8 mouse cellular contexts compared by ENCODE assay signal in genomic region chr7:137312933-137313182, GRCm38 (mm10). TPM values are rescaled to one million over a fixed set of nuclear protein-coding genes. Genes with fewer than 3 reads are reported as not detected.
A peak's percentile ranks its signal among the peaks of the same experiment; 100 is the strongest.
DNase-seq lines count a peak whose midpoint lies in the region; ATAC-seq and TF ChIP-seq lines count a peak whose summit lies in the region.

No protein-coding gene starts in this region.

- H3K4me2 ChIP-seq in liver, embryonic 11.5 days = peak overlapping the region; percentile 88

- H3K9ac ChIP-seq in liver, embryonic 11.5 days (ENCODE audit: low read depth, low read length) = no peak overlapping the region

- H3K4me1 ChIP-seq in heart, embryonic 10.5 days = peaks cover 53% of the 10 kb centered on the region
- peaks cover 31% of the 10 kb centered on the region for H3K4me1 ChIP-seq in testis, adult 2 months (ENCODE audit: control insufficient read depth, insufficient read depth, low read length)
- peaks cover 18% of the 10 kb centered on the region for H3K4me1 ChIP-seq in liver, embryonic 11.5 days (replicated peaks; ENCODE audit: control insufficient read depth, insufficient read depth, low read length)

- ATAC-seq in liver, embryonic 11.5 days (replicated peaks; ENCODE audit: low FRiP score) = no peak

- no peak for DNase-seq in heart, embryonic 10.5 days (ENCODE audit: low spot score)
- no peak for DNase-seq in heart, postnatal 36 days
- DNase-seq in testis, postnatal 10 days (ENCODE audit: low spot score) = no peak
- DNase-seq in liver, embryonic 11.5 days (ENCODE audit: low spot score) = no peak
- no peak for DNase-seq in urinary bladder, postnatal 4 days (ENCODE audit: low spot score in 2 of 2)
- no peak for DNase-seq in adrenal gland, postnatal 14 days
- no peak for DNase-seq in layer of hippocampus, adult 8-10 months (ENCODE audit: low spot score in 2 of 2)

- no peaks in the 10 kb centered on the region for H3K36me3 ChIP-seq in heart, embryonic 10.5 days
- H3K36me3 ChIP-seq in testis, adult 2 months (ENCODE audit: control insufficient read depth, insufficient read depth, low read length) = no peaks in the 10 kb centered on the region
- no peaks in the 10 kb centered on the region for H3K36me3 ChIP-seq in liver, embryonic 11.5 days (ENCODE audit: control insufficient read depth, insufficient read depth, low read length)

- H3K4me3 ChIP-seq in heart, embryonic 10.5 days = peak overlapping the region; percentile 70
- H3K4me3 ChIP-seq in testis, adult 2 months (ENCODE audit: control insufficient read depth, low read depth, low read length) = peak overlapping the region; percentile 38
- H3K4me3 ChIP-seq in liver, embryonic 11.5 days (ENCODE audit: low read depth, low read length) = peak overlapping the region; percentile 57

- peaks cover 97% of the 10 kb centered on the region for H3K27me3 ChIP-seq in heart, embryonic 10.5 days (ENCODE audit: insufficient read depth, poor library complexity, severe bottlenecking)
- peaks cover 6% of the 10 kb centered on the region for H3K27me3 ChIP-seq in testis, adult 2 months (ENCODE audit: control insufficient read depth, insufficient read depth, low read length)
- H3K27me3 ChIP-seq in liver, embryonic 11.5 days (replicated peaks; ENCODE audit: control insufficient read depth, insufficient read depth, low read length) = peaks cover 97% of the 10 kb centered on the region

- peak overlapping the region; percentile 82 for H3K27ac ChIP-seq in heart, embryonic 10.5 days
- no peak overlapping the region for H3K27ac ChIP-seq in testis, adult 2 months (ENCODE audit: control insufficient read depth, insufficient read depth, low read depth, low read length)
- no peak overlapping the region for H3K27ac ChIP-seq in liver, embryonic 11.5 days (ENCODE audit: low read depth, low read length)

- no peak for TF ChIP-seq CTCF in testis, adult 2 months (IDR thresholded peaks at IDR 0.05; ENCODE audit: control insufficient read depth, insufficient read depth, insufficient replicate concordance, low read depth, low read length)

- TF ChIP-seq POLR2A in testis, adult 2 months (IDR thresholded peaks at IDR 0.05; ENCODE audit: control insufficient read depth, low read depth, low read length) = no peak

- no peaks in the 10 kb centered on the region for H3K9me3 ChIP-seq in heart, embryonic 10.5 days
- no peaks in the 10 kb centered on the region for H3K9me3 ChIP-seq in liver, embryonic 11.5 days (ENCODE audit: control insufficient read depth, low read length)

- under 1% methylated on average over 10 of the region's 10 CpGs for WGBS in heart, embryonic 10.5 days
- under 1% methylated on average over 10 of the region's 10 CpGs for WGBS in liver, embryonic 11.5 days

- intact Hi-C loops in heart, postnatal 36 days (cut with DNase I) = loop anchor here (5.0 to 10.0 kb wide), 2 partner anchors 418 to 466 kb away; partner anchors contain the start of gene Mgmt

RNA-seq across cellular contexts. Expression of gene Ebf3, which starts 1.4 kb away (rescaled TPM):
- 1.3 and 3.5 TPM in 2 replicates for polyA plus RNA-seq in heart, embryonic 10.5 days (2016; fragmentation: Nextera tagmentation; extraction: Ambion mirVana)
- 1 to 10 TPM; 8.0 to 8.1 TPM for total RNA-seq in heart, postnatal 36 days (2021)
- polyA plus RNA-seq in testis, adult 2 months (2012; rRNA removed) = 2.6 and 3.1 TPM in 2 replicates
- 0.55 and 0.83 TPM in 2 replicates for polyA plus RNA-seq in liver, embryonic 11.5 days (2014; fragmentation: Nextera tagmentation; extraction: Ambion mirVana)
- total RNA-seq in adrenal gland, postnatal 14 days (2021) = 12.6 and 13.1 TPM in 2 replicates
- 1 to 10 TPM in 3 of 4 experiments, under 1 TPM in 1; 0.59 to 1.9 (median 1.3) TPM for total RNA-seq in layer of hippocampus, adult 8-10 months (2022)
